Mouse (Mus musculus) stomach, embryonic 15.5 days (tissue): ENCODE measurements around the gene Kcnd1. TPM values are rescaled to one million over a fixed set of nuclear protein-coding genes. Genes with fewer than 3 reads are reported as not detected.
A peak's percentile ranks its signal among the peaks of the same experiment; 100 is the strongest.

ENCODE experiments used
- ATAC-seq: fragments of 200-750 bp; cut with Nextera tagmentation; 2 replicates; pipeline ENCODE4 v1.8.0; 2017; ENCODE audit warnings: low read depth, moderate number of reproducible peaks, moderate TSS enrichment; ENCODE audit not compliant: insufficient read depth, low FRiP score
- H3K27ac ChIP-seq: fragments of 300-500 bp; sonication (generic); 2 replicates; pipeline ENCODE4 v1.5.1; 2015; ENCODE audit warnings: mild to moderate bottlenecking, inconsistent platforms
- H3K27me3 ChIP-seq: fragments of 300-500 bp; sonication (generic); replicated peaks from 2 replicates; pipeline ENCODE4 v1.6.1; 2015; ENCODE audit warnings: inconsistent platforms
- H3K36me3 ChIP-seq: fragments of 300-500 bp; sonication (generic); 2 replicates; pipeline ENCODE4 v1.6.1; 2015; ENCODE audit warnings: inconsistent platforms
- H3K4me1 ChIP-seq: fragments of 300-500 bp; sonication (generic); 2 replicates; pipeline ENCODE4 v1.6.1; 2015; ENCODE audit warnings: inconsistent platforms
- H3K4me2 ChIP-seq: fragments of 300-500 bp; sonication (generic); 2 replicates; pipeline ENCODE4 v1.6.1; 2015; ENCODE audit warnings: mild to moderate bottlenecking, inconsistent platforms
- H3K4me3 ChIP-seq: fragments of 300-500 bp; sonication (generic); replicated peaks from 2 replicates; pipeline ENCODE4 v1.5.1; 2015; ENCODE audit warnings: inconsistent platforms
- H3K9ac ChIP-seq: fragments of 300-500 bp; sonication (generic); 2 replicates; pipeline ENCODE4 v1.6.1; 2015; ENCODE audit warnings: inconsistent platforms
- H3K9me3 ChIP-seq: fragments of 300-500 bp; sonication (generic); 2 replicates; pipeline ENCODE4 v1.6.1; 2016; ENCODE audit warnings: inconsistent platforms
- WGBS: fragments of 180-500 bp; shearing (Covaris S2); methylation state at CpG from one replicate; pipeline ENCODE4 v1.1.7; 2015; 5-methylcytosine and 5-hydroxymethylcytosine counted together
- polyA plus RNA-seq: library from polyadenylated mRNA; unstranded; fragments of >200 nt; fragmentation: Nextera tagmentation; extraction: Ambion mirVana; gene quantifications from 2 replicates; pipeline ENCODE4 v1.2.1, GENCODE M21; 2015

The Kcnd1 gene
- polyA plus RNA-seq, 1 experiment from 2014 or later: 1.5 TPM

GRCm38 (mm10) chrX:7864551-7864950, 42.5 kb downstream of the Kcnd1 start:
- H3K4me3 ChIP-seq: no peak overlapping the region
- no peak for ATAC-seq
- H3K27me3 ChIP-seq: no peaks in the 10 kb centered on the region
- H3K4me2 ChIP-seq: no peak overlapping the region
- no peaks in the 10 kb centered on the region for H3K9me3 ChIP-seq
- H3K4me1 ChIP-seq: no peaks in the 10 kb centered on the region
- no peaks in the 10 kb centered on the region for H3K36me3 ChIP-seq
- WGBS: 69% methylated on average over 3 of the region's 3 CpGs
- no peak overlapping the region for H3K27ac ChIP-seq
- no peak overlapping the region for H3K9ac ChIP-seq

GRCm38 (mm10) chrX:7865343-7865742, 43.3 kb downstream of the Kcnd1 start:
- WGBS: 63% methylated on average over 2 of the region's 2 CpGs
- no peak overlapping the region for H3K27ac ChIP-seq

GRCm38 (mm10) chrX:7865786-7866185, 43.7 kb downstream of the Kcnd1 start:
- H3K9ac ChIP-seq: no peak overlapping the region
- no peaks in the 10 kb centered on the region for H3K4me1 ChIP-seq
- no peak overlapping the region for H3K4me3 ChIP-seq
- H3K4me2 ChIP-seq: no peak overlapping the region
- WGBS: 56% methylated on average over 2 of the region's 2 CpGs
- H3K9me3 ChIP-seq: no peaks in the 10 kb centered on the region
- H3K27ac ChIP-seq: no peak overlapping the region
- no peaks in the 10 kb centered on the region for H3K36me3 ChIP-seq
- peak; percentile 60 for ATAC-seq
- H3K27me3 ChIP-seq: no peaks in the 10 kb centered on the region

More at GRCm38 (mm10) chrX:7865343-7865742, 43.3 kb downstream of the Kcnd1 start:
- Histone ChIP-seq H3K9me3 (no peaks in the 10 kb centered on the region), H3K9ac (no peak overlapping the region), H3K4me3 (no peak overlapping the region), H3K4me2 (no peak overlapping the region), H3K36me3 (no peaks in the 10 kb centered on the region), H3K4me1 (no peaks in the 10 kb centered on the region), H3K27me3 (no peaks in the 10 kb centered on the region)
- no peak for ATAC-seq

- no peak for ATAC-seq
- 92% methylated on average over 1 of the region's 1 CpGs for WGBS
- H3K27me3 ChIP-seq: no peaks in the 10 kb centered on the region
These were observed 45.1 kb downstream of the Kcnd1 start for GRCm38 (mm10) chrX:7867141-7867540.

GRCm38 (mm10) chrX:7868506-7868905, 46.4 kb downstream of the Kcnd1 start:
- no peak overlapping the region for H3K4me2 ChIP-seq
- H3K4me3 ChIP-seq: no peak overlapping the region
- ATAC-seq: no peak

More at GRCm38 (mm10) chrX:7867141-7867540, 45.1 kb downstream of the Kcnd1 start:
- no peak overlapping the region for H3K4me2 ChIP-seq
- H3K9ac ChIP-seq: no peak overlapping the region
- peaks cover 4% of the 10 kb centered on the region; the same call in 1 of the 2 replicates for H3K36me3 ChIP-seq
- no peak overlapping the region for H3K27ac ChIP-seq
- no peaks in the 10 kb centered on the region for H3K4me1 ChIP-seq
- no peaks in the 10 kb centered on the region for H3K9me3 ChIP-seq
- no peak overlapping the region for H3K4me3 ChIP-seq

GRCm38 (mm10) chrX:7869826-7870225, 47.7 kb downstream of the Kcnd1 start:
- no peak overlapping the region for H3K9ac ChIP-seq
- no peak overlapping the region for H3K4me2 ChIP-seq
- no peak overlapping the region for H3K27ac ChIP-seq
- ATAC-seq: no peak
- H3K27me3 ChIP-seq: no peaks in the 10 kb centered on the region
- H3K9me3 ChIP-seq: no peaks in the 10 kb centered on the region
- 49% methylated on average over 3 of the region's 3 CpGs for WGBS
- no peaks in the 10 kb centered on the region for H3K4me1 ChIP-seq
- H3K4me3 ChIP-seq: no peak overlapping the region
- H3K36me3 ChIP-seq: peaks cover 16% of the 10 kb centered on the region; the same call in 1 of the 2 replicates

More at GRCm38 (mm10) chrX:7868506-7868905, 46.4 kb downstream of the Kcnd1 start:
- H3K4me1 ChIP-seq: no peaks in the 10 kb centered on the region
- peaks cover 12% of the 10 kb centered on the region; the same call in 1 of the 2 replicates for H3K36me3 ChIP-seq
- no peak overlapping the region for H3K27ac ChIP-seq
- no peaks in the 10 kb centered on the region for H3K27me3 ChIP-seq
- 59% methylated on average over 2 of the region's 2 CpGs for WGBS
- H3K9ac ChIP-seq: no peak overlapping the region
- no peaks in the 10 kb centered on the region for H3K9me3 ChIP-seq

- Histone ChIP-seq H3K9ac (peak within 1 kb of the TSS; percentile 4; the same call in 1 of the 2 replicates), H3K27me3 (no peaks in the 10 kb centered on the region), H3K4me1 (no peaks in the 10 kb centered on the region), H3K4me2 (peak within 1 kb of the TSS; percentile 81), H3K36me3 (peaks cover 9% of the 10 kb centered on the region; the same call in 1 of the 2 replicates), H3K9me3 (no peaks in the 10 kb centered on the region), H3K4me3 (peak within 1 kb of the TSS; percentile 46), H3K27ac (no peak within 1 kb of the TSS)
- 6% methylated on average over 38 of the region's 38 CpGs for WGBS
- peak; percentile 90 for ATAC-seq
These were observed 55.9 kb downstream of the Kcnd1 start, which contains the start of gene Pim2 for GRCm38 (mm10) chrX:7878007-7878419. Gene Pim2, plus strand, starts transcription at chrX:7878262.

- WGBS: 26% methylated on average over 21 of the region's 21 CpGs
- no peak overlapping the region for H3K27ac ChIP-seq
- no peaks in the 10 kb centered on the region for H3K4me1 ChIP-seq
- 0 out of 2 replicates have a peak, but pooled peaks cover 6% of the 10 kb centered on the region for H3K36me3 ChIP-seq
- H3K9me3 ChIP-seq: no peaks in the 10 kb centered on the region
- H3K4me2 ChIP-seq: peak overlapping the region; percentile 81
- H3K9ac ChIP-seq: no peak overlapping the region
- H3K4me3 ChIP-seq: peak overlapping the region; percentile 46
- no peaks in the 10 kb centered on the region for H3K27me3 ChIP-seq
- ATAC-seq: peak; percentile 16
These were observed 56.4 kb downstream of the Kcnd1 start for GRCm38 (mm10) chrX:7878495-7878894.

- H3K36me3 ChIP-seq: 0 out of 2 replicates have a peak, but pooled peaks cover 2% of the 10 kb centered on the region
- H3K4me2 ChIP-seq: peak overlapping the region; percentile 81
- ATAC-seq: no peak
- H3K27ac ChIP-seq: no peak overlapping the region
- no peaks in the 10 kb centered on the region for H3K9me3 ChIP-seq
- no peaks in the 10 kb centered on the region; the same call in 1 of the 2 replicates for H3K4me1 ChIP-seq
- no peak overlapping the region for H3K9ac ChIP-seq
- 18% methylated on average over 11 of the region's 11 CpGs for WGBS
- no peaks in the 10 kb centered on the region for H3K27me3 ChIP-seq
- no peak overlapping the region; the same call in 1 of the 2 replicates for H3K4me3 ChIP-seq
These were observed 57.7 kb downstream of the Kcnd1 start for GRCm38 (mm10) chrX:7879819-7880218.

- ATAC-seq: peak; percentile 93
- H3K4me2 ChIP-seq: peak within 1 kb of the TSS; percentile 57
- H3K27ac ChIP-seq: peak within 1 kb of the TSS; percentile 83
- no peaks in the 10 kb centered on the region for H3K27me3 ChIP-seq
- H3K4me1 ChIP-seq: no peaks in the 10 kb centered on the region; the same call in 1 of the 2 replicates
- H3K4me3 ChIP-seq: peak within 1 kb of the TSS; percentile 62
- no peaks in the 10 kb centered on the region for H3K36me3 ChIP-seq
- peak within 1 kb of the TSS; percentile 19; the same call in 1 of the 2 replicates for H3K9ac ChIP-seq
- no peaks in the 10 kb centered on the region for H3K9me3 ChIP-seq
- 12% methylated on average over 49 of the region's 49 CpGs for WGBS
These were observed 61.9 kb downstream of the Kcnd1 start, which contains the start of gene Slc35a2 for GRCm38 (mm10) chrX:7883841-7884567. Gene Slc35a2, plus strand, starts transcription at chrX:7884028.
